Mouse (Mus musculus) limb, embryonic 15.5 days (tissue): ENCODE results near the gene Esrrg. TPM values are rescaled to one million over a fixed set of nuclear protein-coding genes. Genes with fewer than 3 reads are reported as not detected.

Experiments
- ATAC-seq: fragments of 200-750 bp; cut with Nextera tagmentation; 2 replicates; pipeline ENCODE4 v1.8.0; 2017; ENCODE audit warnings: low read depth, moderate TSS enrichment; ENCODE audit not compliant: insufficient number of reproducible peaks, low FRiP score, low TSS enrichment
- H3K27ac ChIP-seq: fragments of 300-500 bp; sonication (generic); 2 replicates; pipeline ENCODE4 v1.5.1; 2015; ENCODE audit warnings: moderate library complexity, mild to moderate bottlenecking, inconsistent platforms
- H3K27me3 ChIP-seq: fragments of 300-500 bp; sonication (generic); 2 replicates; pipeline ENCODE4 v1.6.1; 2015; ENCODE audit warnings: inconsistent platforms
- H3K36me3 ChIP-seq: fragments of 300-500 bp; sonication (generic); 2 replicates; pipeline ENCODE4 v1.6.1; 2015; ENCODE audit warnings: inconsistent platforms
- H3K4me1 ChIP-seq: fragments of 300-500 bp; sonication (generic); 2 replicates; pipeline ENCODE4 v1.6.1; 2015; ENCODE audit warnings: inconsistent platforms
- H3K4me2 ChIP-seq: fragments of 300-500 bp; sonication (generic); 2 replicates; pipeline ENCODE4 v1.6.1; 2015; ENCODE audit warnings: mild to moderate bottlenecking, inconsistent platforms
- H3K4me3 ChIP-seq: fragments of 300-500 bp; sonication (generic); 2 replicates; pipeline ENCODE4 v1.5.1; 2015; ENCODE audit warnings: mild to moderate bottlenecking, inconsistent platforms
- H3K9ac ChIP-seq: fragments of 300-500 bp; sonication (generic); 2 replicates; pipeline ENCODE4 v1.6.1; 2015; ENCODE audit warnings: inconsistent platforms
- H3K9me3 ChIP-seq: fragments of 300-500 bp; sonication (generic); 2 replicates; pipeline ENCODE4 v1.6.1; 2016; ENCODE audit warnings: inconsistent platforms
- WGBS: fragments of 180-500 bp; shearing (Covaris S2); methylation state at CpG from one replicate; pipeline ENCODE4 v1.1.7; 2015; 5-methylcytosine and 5-hydroxymethylcytosine counted together
- polyA plus RNA-seq: library from polyadenylated mRNA; unstranded; fragments of >200 nt; fragmentation: Nextera tagmentation; extraction: Ambion mirVana; gene quantifications from 2 replicates; pipeline ENCODE4 v1.2.1, GENCODE M21; 2015

Esrrg gene
- polyA plus RNA-seq, 1 experiment from 2014 or later: 1.8 TPM

DNA sequence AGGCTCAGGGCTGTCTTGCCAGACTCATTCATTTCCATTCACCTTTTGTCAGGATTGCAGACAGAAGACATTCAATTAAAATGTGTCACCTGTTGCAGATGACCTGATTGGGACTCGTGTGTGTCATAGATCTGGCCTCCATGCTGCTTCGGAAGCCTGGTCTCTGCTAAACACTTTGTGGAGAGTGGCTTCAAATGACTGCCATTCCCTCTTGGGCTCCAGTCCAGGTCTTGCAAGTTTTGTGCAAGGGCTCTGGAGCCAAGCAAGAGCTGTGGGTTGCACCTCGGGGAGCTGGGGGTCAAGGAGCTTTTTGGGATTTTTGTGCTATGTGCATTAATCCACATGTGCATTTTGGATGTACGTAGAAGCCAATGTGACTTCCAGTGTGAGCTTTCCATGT, 530.9 kb downstream of the Esrrg start:
- no peak for ATAC-seq
- no peak overlapping the region for H3K4me3 ChIP-seq
- no peak overlapping the region for H3K27ac ChIP-seq
- H3K36me3 ChIP-seq: no peaks in the 10 kb centered on the region
- no peak overlapping the region for H3K4me2 ChIP-seq
- WGBS: 33% methylated on average over 4 of the region's 4 CpGs
- no peaks in the 10 kb centered on the region for H3K27me3 ChIP-seq
- peaks cover 6% of the 10 kb centered on the region; the same call in 1 of the 2 replicates for H3K4me1 ChIP-seq
- H3K9ac ChIP-seq: no peak overlapping the region
- no peaks in the 10 kb centered on the region for H3K9me3 ChIP-seq

DNA sequence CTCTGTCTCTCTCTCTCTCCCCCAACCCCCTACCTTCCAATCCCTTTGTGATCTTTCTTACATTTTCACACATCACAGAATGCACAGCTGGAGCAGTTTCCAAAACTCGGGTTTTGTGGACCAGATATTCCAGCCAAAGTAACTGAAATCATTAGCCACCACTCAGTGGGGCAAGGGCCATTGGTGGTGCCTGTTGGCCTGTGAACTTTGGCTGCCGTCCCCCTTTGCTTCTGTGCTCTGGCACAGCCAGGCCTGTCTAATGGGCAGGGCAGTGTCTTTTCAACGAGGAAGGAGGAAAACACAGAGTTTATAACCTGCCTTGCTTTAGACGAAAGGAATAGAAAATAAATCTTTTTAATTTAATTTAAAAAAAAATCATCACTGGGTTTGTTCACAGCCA, 531.6 kb downstream of the Esrrg start:
- no peak for ATAC-seq
- Histone ChIP-seq H3K36me3 (no peaks in the 10 kb centered on the region), H3K9ac (no peak overlapping the region), H3K4me2 (no peak overlapping the region), H3K27ac (no peak overlapping the region), H3K9me3 (no peaks in the 10 kb centered on the region), H3K4me3 (no peak overlapping the region), H3K4me1 (peaks cover 6% of the 10 kb centered on the region; the same call in 1 of the 2 replicates), H3K27me3 (no peaks in the 10 kb centered on the region)
- 63% methylated on average over 4 of the region's 4 CpGs for WGBS

DNA sequence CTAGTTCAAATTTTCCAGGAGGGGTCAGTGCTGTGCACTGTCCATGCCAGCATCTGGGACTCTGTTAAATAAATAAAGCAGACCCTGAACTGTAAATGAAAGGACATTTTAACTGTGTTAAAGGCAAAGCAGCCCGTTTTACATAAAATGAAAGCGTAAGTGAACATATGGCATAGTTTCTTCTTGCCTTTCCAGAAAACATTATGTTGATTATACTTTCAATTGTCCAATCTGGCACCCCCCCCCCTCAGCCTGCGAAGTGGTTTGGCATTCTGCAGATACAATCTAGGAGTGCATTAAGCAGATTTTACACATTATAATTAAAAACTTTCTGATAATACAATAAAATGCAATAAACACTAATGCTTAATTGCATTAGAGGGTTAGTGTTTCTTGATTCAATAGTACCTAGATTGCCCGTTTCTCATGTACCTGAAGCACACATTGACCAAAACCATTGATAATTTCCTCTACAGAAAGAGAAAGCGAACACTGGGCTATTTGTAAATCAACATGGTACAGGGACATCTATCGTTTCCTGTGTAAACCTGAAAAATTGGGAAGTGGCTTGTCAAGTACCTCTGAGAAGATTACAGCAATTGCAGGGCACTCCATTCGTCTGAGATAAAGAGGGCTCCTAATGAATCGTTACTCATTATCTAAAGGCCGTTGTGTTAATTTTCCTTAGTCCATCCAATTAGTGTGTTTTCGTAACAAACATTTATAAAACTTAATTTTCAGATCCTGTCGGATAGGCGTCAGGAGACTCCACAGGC, 539.0 kb downstream of the Esrrg start:
- no peaks in the 10 kb centered on the region for H3K4me1 ChIP-seq
- H3K4me3 ChIP-seq: no peak overlapping the region
- H3K27me3 ChIP-seq: peaks cover 15% of the 10 kb centered on the region
- H3K4me2 ChIP-seq: no peak overlapping the region
- no peak for ATAC-seq
- no peak overlapping the region for H3K9ac ChIP-seq
- 43% methylated on average over 12 of the region's 12 CpGs for WGBS
- no peaks in the 10 kb centered on the region for H3K36me3 ChIP-seq
- H3K9me3 ChIP-seq: no peaks in the 10 kb centered on the region
- H3K27ac ChIP-seq: no peak overlapping the region

DNA sequence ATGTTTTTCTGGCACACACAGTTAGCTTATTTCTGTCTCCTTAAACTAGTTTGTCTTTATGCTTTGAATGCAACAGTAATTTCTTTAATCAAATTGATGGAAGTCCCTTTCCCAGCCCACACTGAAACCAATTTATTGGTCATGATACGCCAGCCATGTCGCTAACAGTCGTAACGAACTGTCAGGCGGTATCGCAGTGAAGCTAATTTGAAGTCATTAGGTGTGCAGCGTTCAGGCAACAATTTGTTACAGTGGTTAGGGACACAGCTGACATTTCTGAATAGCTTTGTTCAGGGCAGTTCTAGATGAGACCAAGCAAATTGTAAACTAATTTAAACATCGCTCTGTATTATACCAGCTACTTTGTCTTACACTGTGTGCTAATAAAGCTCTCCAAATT, 542.5 kb downstream of the Esrrg start:
- no peak overlapping the region for H3K27ac ChIP-seq
- H3K9ac ChIP-seq: no peak overlapping the region
- H3K4me2 ChIP-seq: no peak overlapping the region
- no peaks in the 10 kb centered on the region for H3K36me3 ChIP-seq
- 44% methylated on average over 8 of the region's 8 CpGs for WGBS
- peaks cover 9% of the 10 kb centered on the region for H3K27me3 ChIP-seq
- H3K9me3 ChIP-seq: no peaks in the 10 kb centered on the region
- H3K4me3 ChIP-seq: no peak overlapping the region
- H3K4me1 ChIP-seq: no peaks in the 10 kb centered on the region
- no peak for ATAC-seq

DNA sequence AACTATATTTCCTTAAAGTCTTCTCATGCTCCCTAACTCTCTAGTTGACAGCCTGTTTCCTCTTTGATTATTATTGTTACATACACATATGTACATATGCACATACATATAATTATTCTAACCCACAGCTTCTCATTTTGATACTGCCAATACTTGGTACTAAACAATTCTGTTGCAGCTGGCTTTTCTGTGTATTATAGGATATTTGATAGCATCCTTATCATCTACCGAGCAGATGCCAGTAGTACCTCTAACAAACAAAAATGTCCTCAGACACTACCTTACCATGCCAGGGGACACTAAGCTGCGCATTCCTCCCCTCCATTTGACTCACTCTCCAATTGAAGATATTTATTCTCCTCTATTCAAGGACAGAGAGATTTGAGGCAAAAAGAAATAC, 543.4 kb downstream of the Esrrg start:
- ATAC-seq: no peak
- no peak overlapping the region for H3K27ac ChIP-seq
- H3K4me1 ChIP-seq: no peaks in the 10 kb centered on the region
- no peak overlapping the region for H3K4me3 ChIP-seq
- H3K9me3 ChIP-seq: no peaks in the 10 kb centered on the region
- H3K27me3 ChIP-seq: peaks cover 9% of the 10 kb centered on the region
- no peak overlapping the region for H3K9ac ChIP-seq
- no peaks in the 10 kb centered on the region for H3K36me3 ChIP-seq
- no peak overlapping the region for H3K4me2 ChIP-seq
- WGBS: 97% methylated on average over 2 of the region's 2 CpGs

DNA sequence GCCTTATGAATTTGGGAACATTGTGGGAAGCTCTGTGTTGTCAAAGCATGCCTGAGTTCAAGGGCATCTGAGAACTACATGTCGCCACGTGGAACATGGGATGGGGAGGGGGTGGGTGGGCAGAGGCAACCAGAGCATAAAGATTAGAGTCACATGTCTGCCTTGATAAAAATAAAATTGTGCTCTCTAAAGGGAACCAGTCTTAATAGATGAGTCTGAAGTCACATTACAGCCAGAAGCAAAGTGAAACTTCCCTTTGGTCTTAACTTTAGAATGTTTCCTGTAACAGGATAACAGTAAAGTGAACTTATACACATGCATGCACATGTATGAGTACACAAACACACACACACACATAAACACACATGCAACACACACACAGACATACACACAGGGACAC, 545.1 kb downstream of the Esrrg start:
- 70% methylated on average over 2 of the region's 2 CpGs for WGBS
- Histone ChIP-seq H3K27me3 (peaks cover 5% of the 10 kb centered on the region; the same call in 1 of the 2 replicates), H3K4me3 (no peak overlapping the region), H3K9me3 (no peaks in the 10 kb centered on the region), H3K9ac (no peak overlapping the region), H3K4me1 (no peaks in the 10 kb centered on the region), H3K4me2 (no peak overlapping the region), H3K27ac (no peak overlapping the region), H3K36me3 (no peaks in the 10 kb centered on the region)
- ATAC-seq: no peak

DNA sequence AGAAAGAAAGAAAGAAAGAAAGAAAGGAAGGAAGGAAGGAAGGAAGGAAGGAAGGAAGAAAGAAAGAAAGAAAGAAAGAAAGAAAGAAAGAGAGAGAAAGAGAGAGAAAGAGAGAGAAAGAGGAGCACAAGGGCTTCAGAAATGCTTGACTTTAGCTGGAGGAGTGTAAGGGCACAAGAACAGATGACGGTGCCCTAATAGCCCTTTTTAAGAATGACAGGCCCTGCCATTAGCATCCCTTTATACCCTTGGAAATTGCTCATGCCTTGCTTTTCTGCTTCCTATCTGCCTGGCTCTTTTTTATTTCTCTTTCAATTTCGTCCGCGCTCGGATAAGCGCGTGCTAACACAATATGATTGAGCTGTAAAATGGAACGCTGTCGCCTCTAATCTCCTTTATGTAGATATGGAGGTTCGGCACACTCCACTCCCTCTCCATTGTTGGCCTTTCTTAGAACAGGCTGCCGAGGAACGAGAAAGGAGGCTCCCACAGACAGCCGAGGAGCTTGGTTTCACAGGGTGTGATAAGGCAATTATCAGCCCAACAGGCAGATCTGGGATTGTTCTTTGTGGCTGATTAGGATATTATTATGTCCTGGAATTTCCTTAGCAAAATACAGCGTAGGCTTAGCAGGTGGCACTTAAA, 546.0 kb downstream of the Esrrg start:
- H3K9me3 ChIP-seq: no peaks in the 10 kb centered on the region
- peaks cover 5% of the 10 kb centered on the region; the same call in 1 of the 2 replicates for H3K27me3 ChIP-seq
- no peak overlapping the region for H3K27ac ChIP-seq
- H3K9ac ChIP-seq: no peak overlapping the region
- WGBS: 67% methylated on average over 14 of the region's 14 CpGs
- no peak overlapping the region for H3K4me3 ChIP-seq
- H3K36me3 ChIP-seq: no peaks in the 10 kb centered on the region
- ATAC-seq: no peak
- no peak overlapping the region for H3K4me2 ChIP-seq
- H3K4me1 ChIP-seq: no peaks in the 10 kb centered on the region

DNA sequence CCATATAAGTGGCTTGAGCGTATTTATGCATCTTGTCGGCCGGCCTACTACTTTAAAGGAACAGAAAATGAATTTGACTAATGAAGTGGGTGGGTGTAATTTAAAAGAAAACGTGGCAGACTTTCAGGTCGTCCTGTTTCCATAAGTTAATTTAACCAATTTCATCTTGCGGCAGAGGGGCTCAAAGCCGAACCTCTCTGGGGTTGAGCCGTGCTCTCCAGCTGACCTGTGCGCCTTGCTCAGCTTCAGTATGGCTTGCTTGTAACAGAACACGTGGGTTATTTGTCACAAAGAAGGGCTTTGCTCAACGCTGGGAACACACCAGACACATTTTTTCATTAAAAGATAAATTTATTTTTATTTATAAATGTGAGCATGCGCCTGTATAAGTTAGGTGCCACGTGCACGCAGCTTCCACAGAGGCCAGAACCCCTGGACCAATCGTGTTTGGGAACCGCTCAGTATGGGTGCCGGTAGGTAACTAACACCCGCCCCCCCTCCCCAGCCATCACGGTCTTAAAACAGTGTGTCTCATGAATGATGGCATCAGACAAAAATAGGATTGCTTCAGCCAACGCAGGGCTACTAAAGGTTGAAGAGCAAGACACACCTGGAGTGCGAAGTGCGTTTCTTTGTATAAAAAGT, 546.7 kb downstream of the Esrrg start:
- no peak overlapping the region for H3K9ac ChIP-seq
- no peaks in the 10 kb centered on the region for H3K9me3 ChIP-seq
- peaks cover 5% of the 10 kb centered on the region; the same call in 1 of the 2 replicates for H3K27me3 ChIP-seq
- H3K4me3 ChIP-seq: no peak overlapping the region
- no peak overlapping the region for H3K4me2 ChIP-seq
- no peaks in the 10 kb centered on the region for H3K4me1 ChIP-seq
- H3K36me3 ChIP-seq: no peaks in the 10 kb centered on the region
- 79% methylated on average over 22 of the region's 22 CpGs for WGBS
- H3K27ac ChIP-seq: no peak overlapping the region
- no peak for ATAC-seq

DNA sequence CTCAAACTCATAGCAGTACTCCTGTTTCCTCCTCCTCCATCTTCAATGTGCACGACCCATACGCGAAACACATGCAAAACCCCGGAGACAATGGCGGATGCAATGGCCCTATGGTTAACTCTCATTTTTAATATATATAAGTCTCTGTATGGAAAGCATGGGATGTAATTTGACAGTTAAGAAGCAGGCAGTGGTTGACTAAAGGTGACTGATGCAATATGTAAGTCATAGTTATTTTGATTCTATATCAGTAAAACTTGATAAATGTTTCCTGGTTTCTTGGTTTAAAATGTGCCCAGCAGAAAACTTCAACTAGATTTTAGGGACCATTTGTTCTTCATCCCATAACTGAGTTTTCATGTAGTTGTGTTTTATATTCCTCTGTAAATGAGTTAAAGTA, 547.9 kb downstream of the Esrrg start:
- H3K27me3 ChIP-seq: peaks cover 5% of the 10 kb centered on the region; the same call in 1 of the 2 replicates
- 93% methylated on average over 5 of the region's 5 CpGs for WGBS
- no peak overlapping the region for H3K4me2 ChIP-seq
- no peaks in the 10 kb centered on the region for H3K36me3 ChIP-seq
- H3K27ac ChIP-seq: no peak overlapping the region
- no peak overlapping the region for H3K4me3 ChIP-seq
- H3K9me3 ChIP-seq: no peaks in the 10 kb centered on the region
- ATAC-seq: no peak
- H3K4me1 ChIP-seq: no peaks in the 10 kb centered on the region
- no peak overlapping the region for H3K9ac ChIP-seq

DNA sequence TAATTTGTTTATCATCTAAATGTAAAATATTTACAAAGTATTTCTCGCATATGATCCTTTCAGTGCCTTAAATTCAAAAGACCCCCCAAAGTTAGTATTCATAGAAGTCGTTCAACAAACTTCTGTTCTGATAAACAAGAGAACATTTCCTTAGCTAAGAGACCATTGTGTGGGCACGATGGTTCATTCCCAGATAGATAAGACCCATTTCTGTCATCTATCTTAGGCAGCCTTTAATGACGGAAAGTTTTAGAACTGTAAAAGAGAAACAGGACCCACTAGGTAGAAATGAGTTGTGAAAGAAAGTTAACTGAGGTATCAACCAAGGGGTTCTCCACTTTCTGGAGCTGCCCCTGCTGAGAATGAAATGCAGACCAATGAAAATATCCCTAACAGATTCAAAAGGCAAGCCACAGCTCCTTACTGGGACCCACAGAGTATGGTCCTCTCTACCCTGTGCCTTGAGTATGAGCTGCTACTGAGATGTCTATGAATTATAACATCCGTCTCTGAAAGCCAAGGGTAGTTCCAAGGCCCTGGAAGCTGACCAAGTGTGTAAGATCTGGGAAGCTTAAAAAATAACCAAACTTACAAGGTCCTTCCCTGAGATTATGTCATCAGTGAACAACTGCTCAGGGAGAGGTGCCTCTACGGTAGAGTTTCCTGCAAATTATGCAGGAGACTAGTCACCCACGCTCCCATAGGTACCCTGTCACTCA, 548.8 kb downstream of the Esrrg start:
- H3K27me3 ChIP-seq: peaks cover 2% of the 10 kb centered on the region; the same call in 1 of the 2 replicates
- 81% methylated on average over 7 of the region's 7 CpGs for WGBS
- H3K9ac ChIP-seq: no peak overlapping the region
- H3K9me3 ChIP-seq: no peaks in the 10 kb centered on the region
- no peaks in the 10 kb centered on the region for H3K4me1 ChIP-seq
- no peaks in the 10 kb centered on the region for H3K36me3 ChIP-seq
- H3K4me3 ChIP-seq: no peak overlapping the region
- no peak overlapping the region for H3K4me2 ChIP-seq
- H3K27ac ChIP-seq: no peak overlapping the region
- ATAC-seq: no peak

DNA sequence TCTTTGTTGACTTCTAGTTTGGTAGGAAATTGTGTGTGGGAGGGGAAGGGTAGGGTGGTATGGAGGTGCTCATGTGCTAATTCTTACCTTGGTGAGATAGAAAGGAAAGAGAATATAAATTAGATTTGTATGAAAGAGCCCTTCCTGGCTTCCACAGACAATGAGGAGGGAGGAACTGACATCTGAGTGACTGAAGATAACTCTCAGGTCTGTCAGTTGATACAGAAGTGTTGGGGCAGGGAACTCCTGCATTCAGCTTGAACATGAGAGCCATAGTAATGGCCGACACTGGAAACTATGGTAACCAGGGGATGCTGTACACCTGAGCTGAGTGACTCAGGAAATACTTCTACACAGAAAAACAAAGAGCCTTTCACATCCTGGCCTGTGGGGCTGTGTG, 550.1 kb downstream of the Esrrg start:
- H3K9ac ChIP-seq: no peak overlapping the region
- no peak overlapping the region for H3K4me2 ChIP-seq
- H3K36me3 ChIP-seq: no peaks in the 10 kb centered on the region
- H3K9me3 ChIP-seq: no peaks in the 10 kb centered on the region
- H3K27me3 ChIP-seq: no peaks in the 10 kb centered on the region
- no peak overlapping the region for H3K4me3 ChIP-seq
- ATAC-seq: no peak
- H3K27ac ChIP-seq: no peak overlapping the region
- no peaks in the 10 kb centered on the region for H3K4me1 ChIP-seq
- WGBS: 83% methylated on average over 1 of the region's 1 CpGs

DNA sequence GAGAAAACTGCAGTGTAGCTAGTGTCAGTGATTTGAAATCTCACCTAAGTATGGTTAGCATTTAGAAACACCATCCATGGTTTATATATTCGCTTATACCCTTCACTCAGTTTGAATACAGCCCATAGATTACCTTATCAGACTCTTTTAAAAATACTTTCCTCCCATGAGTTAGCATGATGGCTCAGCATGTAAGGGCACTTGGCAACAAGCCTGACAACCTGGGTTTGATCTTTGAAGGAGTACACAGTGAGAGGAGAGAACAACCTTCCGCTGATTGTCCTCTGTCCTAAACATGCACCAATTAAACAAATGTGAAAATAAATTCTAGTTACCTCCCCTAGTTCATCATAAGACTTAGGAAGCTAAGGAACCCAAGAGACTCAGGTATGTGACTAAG, 550.5 kb downstream of the Esrrg start:
- Histone ChIP-seq H3K4me1 (no peaks in the 10 kb centered on the region), H3K27me3 (no peaks in the 10 kb centered on the region), H3K36me3 (no peaks in the 10 kb centered on the region), H3K9me3 (no peaks in the 10 kb centered on the region), H3K4me3 (no peak overlapping the region), H3K9ac (no peak overlapping the region), H3K4me2 (no peak overlapping the region), H3K27ac (no peak overlapping the region)
- no peak for ATAC-seq
- WGBS: 87% methylated on average over 2 of the region's 2 CpGs
